Mouse (Mus musculus): Measurements from ENCODE around the gene Scfd2. TPM values are rescaled to one million over a fixed set of nuclear protein-coding genes. Genes with fewer than 3 reads are reported as not detected.
A peak's percentile ranks its signal among the peaks of the same experiment; 100 is the strongest.

Gene Scfd2
- total and polyA plus RNA-seq, 2 experiments = 8.5 to 11.5 TPM

DNA sequence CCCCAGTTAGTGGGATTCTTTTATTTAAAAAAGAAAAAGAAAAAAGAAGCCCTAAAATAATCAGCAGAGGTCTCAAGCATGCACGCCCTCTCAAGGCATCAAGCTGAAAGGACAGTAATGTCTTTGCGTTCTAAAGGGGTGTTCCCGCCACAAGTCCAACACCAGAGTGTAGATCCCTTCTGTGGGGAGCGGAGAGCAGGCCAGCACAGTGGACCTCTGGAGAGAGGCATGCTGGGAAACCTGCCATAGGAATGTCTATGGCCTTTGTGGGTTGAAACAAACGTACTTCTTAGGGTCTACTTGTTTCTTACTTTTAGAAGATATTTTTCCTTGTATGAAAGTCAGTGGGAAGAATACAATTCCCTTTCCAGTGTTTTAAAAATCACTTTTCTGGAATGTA lies 52.4 kb downstream of the Scfd2 start:
- no peak overlapping the region for H3K4me3 ChIP-seq (ENCODE audit: insufficient read depth, low read depth, low read length)
- H3K27me3 ChIP-seq (ENCODE audit: control insufficient read depth, insufficient read depth, low read length) = no peaks in the 10 kb centered on the region
- no peaks in the 10 kb centered on the region for H3K79me2 ChIP-seq (ENCODE audit: control insufficient read depth, insufficient read depth, low read length)
- no peaks in the 10 kb centered on the region for H3K4me1 ChIP-seq (ENCODE audit: control insufficient read depth, insufficient read depth, low read length)
- no peak overlapping the region for H3K9ac ChIP-seq (ENCODE audit: low read depth, low read length)
- TF ChIP-seq CTCF (IDR thresholded peaks at IDR 0.05; ENCODE audit: low read depth, low read length) (no peak), POLR2A (IDR thresholded peaks at IDR 0.05; ENCODE audit: extremely low read depth, insufficient read depth, low read length) (no peak)
- H3K27ac ChIP-seq (replicated peaks; ENCODE audit: insufficient read depth, low read depth, low read length) = no peak overlapping the region
- H3K36me3 ChIP-seq (ENCODE audit: control insufficient read depth, insufficient read depth, low read length) = no peaks in the 10 kb centered on the region
- no peak for DNase-seq (ENCODE audit: extremely low read depth, low read depth, low spot score)
- 91% methylated on average over 5 of the region's 5 CpGs for WGBS

DNA sequence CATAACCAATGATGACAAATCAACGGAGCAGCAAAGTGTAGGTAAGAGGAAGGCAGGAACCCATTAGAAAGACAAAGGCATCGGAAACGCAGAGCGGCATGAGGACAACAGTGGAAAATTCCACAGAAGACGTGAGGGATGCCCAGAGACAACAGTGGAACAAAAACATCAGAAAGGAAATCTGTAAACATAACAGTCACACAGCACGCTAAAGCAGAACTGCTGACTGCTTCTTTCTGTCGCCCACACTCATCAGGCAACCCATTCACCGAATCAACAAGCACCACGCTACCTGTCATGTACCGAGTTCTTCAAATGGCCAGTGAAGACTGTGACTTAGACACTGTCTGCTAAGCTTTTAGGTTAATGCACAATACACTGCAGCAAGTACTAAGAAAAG lies 55.0 kb downstream of the Scfd2 start:
- Histone ChIP-seq H3K79me2 (ENCODE audit: control insufficient read depth, insufficient read depth, low read length) (no peaks in the 10 kb centered on the region), H3K9ac (ENCODE audit: low read depth, low read length) (no peak overlapping the region), H3K36me3 (ENCODE audit: control insufficient read depth, insufficient read depth, low read length) (no peaks in the 10 kb centered on the region), H3K4me1 (ENCODE audit: control insufficient read depth, insufficient read depth, low read length) (no peaks in the 10 kb centered on the region), H3K27ac (replicated peaks; ENCODE audit: insufficient read depth, low read depth, low read length) (no peak overlapping the region), H3K27me3 (ENCODE audit: control insufficient read depth, insufficient read depth, low read length) (no peaks in the 10 kb centered on the region), H3K4me3 (ENCODE audit: insufficient read depth, low read depth, low read length) (no peak overlapping the region)
- 93% methylated on average over 10 of the region's 10 CpGs for WGBS
- TF ChIP-seq CTCF (IDR thresholded peaks at IDR 0.05; ENCODE audit: low read depth, low read length) (no peak), POLR2A (IDR thresholded peaks at IDR 0.05; ENCODE audit: extremely low read depth, insufficient read depth, low read length) (no peak)
- DNase-seq (ENCODE audit: extremely low read depth, low read depth, low spot score) = no peak

DNA sequence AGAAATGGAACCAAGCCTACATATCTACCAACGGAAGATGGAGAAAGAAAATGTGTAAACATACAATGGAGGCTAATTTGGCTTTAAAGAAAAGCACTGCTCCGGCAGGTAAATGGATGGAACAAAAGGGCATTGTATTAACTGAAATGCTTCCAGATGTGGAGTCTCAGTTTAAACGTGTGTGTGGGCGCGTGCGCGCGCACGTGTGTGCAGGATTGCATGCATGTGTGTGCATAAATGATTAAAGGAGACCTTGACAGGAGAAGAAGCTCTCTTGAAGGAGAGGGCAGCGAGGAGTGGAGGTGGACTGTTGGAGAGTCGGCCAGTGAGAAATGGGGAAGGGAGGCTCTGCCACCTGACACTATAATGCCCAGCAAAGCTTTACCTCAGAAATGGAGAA lies 58.4 kb downstream of the Scfd2 start:
- Histone ChIP-seq H3K27ac (replicated peaks; ENCODE audit: insufficient read depth, low read depth, low read length) (no peak overlapping the region), H3K79me2 (ENCODE audit: control insufficient read depth, insufficient read depth, low read length) (no peaks in the 10 kb centered on the region), H3K4me1 (ENCODE audit: control insufficient read depth, insufficient read depth, low read length) (no peaks in the 10 kb centered on the region), H3K9ac (ENCODE audit: low read depth, low read length) (no peak overlapping the region), H3K4me3 (ENCODE audit: insufficient read depth, low read depth, low read length) (no peak overlapping the region), H3K36me3 (ENCODE audit: control insufficient read depth, insufficient read depth, low read length) (no peaks in the 10 kb centered on the region), H3K27me3 (ENCODE audit: control insufficient read depth, insufficient read depth, low read length) (no peaks in the 10 kb centered on the region)
- TF ChIP-seq POLR2A (IDR thresholded peaks at IDR 0.05; ENCODE audit: extremely low read depth, insufficient read depth, low read length) (no peak), CTCF (IDR thresholded peaks at IDR 0.05; ENCODE audit: low read depth, low read length) (no peak)
- no peak for DNase-seq (ENCODE audit: extremely low read depth, low read depth, low spot score)
- 97% methylated on average over 11 of the region's 11 CpGs for WGBS

DNA sequence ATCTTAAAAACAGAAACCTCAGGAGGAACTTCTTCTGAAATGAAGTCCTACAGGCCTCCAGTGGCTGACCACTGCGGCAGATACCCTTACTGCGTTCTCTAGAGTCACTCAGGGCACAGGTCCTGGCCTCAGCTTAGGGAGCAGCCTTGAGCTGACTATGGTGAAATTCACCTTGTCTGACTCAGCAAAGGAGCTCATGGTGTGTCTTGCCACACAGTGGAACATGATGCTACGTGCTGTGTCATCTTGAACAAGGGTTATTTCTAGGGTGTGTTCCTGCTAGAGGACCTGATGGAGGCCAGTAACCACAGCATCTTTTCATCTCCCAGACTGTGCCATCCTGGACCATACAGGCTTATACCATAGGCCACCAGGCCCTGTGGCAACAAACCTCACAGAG lies 60.7 kb downstream of the Scfd2 start:
- Histone ChIP-seq H3K4me3 (ENCODE audit: insufficient read depth, low read depth, low read length) (no peak overlapping the region), H3K27ac (replicated peaks; ENCODE audit: insufficient read depth, low read depth, low read length) (no peak overlapping the region), H3K4me1 (ENCODE audit: control insufficient read depth, insufficient read depth, low read length) (no peaks in the 10 kb centered on the region), H3K36me3 (ENCODE audit: control insufficient read depth, insufficient read depth, low read length) (no peaks in the 10 kb centered on the region), H3K9ac (ENCODE audit: low read depth, low read length) (no peak overlapping the region), H3K79me2 (ENCODE audit: control insufficient read depth, insufficient read depth, low read length) (no peaks in the 10 kb centered on the region), H3K27me3 (ENCODE audit: control insufficient read depth, insufficient read depth, low read length) (no peaks in the 10 kb centered on the region)
- no peak for TF ChIP-seq CTCF (IDR thresholded peaks at IDR 0.05; ENCODE audit: low read depth, low read length)
- TF ChIP-seq POLR2A (IDR thresholded peaks at IDR 0.05; ENCODE audit: extremely low read depth, insufficient read depth, low read length) = no peak
- DNase-seq (ENCODE audit: extremely low read depth, low read depth, low spot score) = peak; percentile 2
- 92% methylated on average over 3 of the region's 3 CpGs for WGBS

DNA sequence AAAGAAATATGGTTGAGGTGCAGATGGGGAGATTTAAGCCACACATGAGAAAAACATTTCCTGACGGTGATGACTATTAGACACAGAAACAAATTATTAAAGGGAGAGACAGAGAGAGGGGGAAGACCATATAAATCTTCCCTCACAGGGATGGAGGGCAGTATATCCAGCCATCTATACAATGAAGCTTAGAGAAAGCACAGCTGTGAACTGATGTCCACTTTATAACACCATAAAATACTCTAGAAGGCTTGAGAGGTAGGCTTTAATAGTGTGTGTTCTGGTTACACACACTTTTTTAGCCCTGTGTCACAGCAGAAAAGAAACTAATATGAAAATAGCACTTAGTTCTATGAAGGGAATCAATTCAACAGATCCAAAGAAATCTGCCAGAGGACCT lies 61.9 kb downstream of the Scfd2 start:
- WGBS = 94% methylated on average over 1 of the region's 1 CpGs
- no peak overlapping the region for H3K9ac ChIP-seq (ENCODE audit: low read depth, low read length)

DNA sequence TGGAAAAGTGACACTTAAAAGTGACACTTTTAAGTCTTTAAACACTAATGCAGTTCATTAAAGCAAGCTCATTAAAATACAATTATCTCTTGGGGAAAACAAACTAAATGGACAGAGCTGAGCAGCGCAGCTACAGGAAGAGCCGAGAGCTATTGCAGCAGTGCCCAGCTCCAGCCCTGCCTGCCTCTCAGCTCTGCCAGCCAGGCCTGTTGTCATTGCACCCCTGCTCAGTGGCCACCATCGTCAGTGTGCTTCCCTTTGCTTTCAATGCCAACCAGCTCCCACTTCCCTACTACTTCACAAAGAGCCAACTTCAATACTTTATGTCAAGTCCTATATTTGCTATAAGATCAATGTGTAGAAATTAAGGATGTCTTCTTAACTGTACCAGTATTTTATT lies 63.8 kb downstream of the Scfd2 start:
- 91% methylated on average over 3 of the region's 3 CpGs for WGBS

More for the DNA sequence above, 61.9 kb downstream of the Scfd2 start:
- Histone ChIP-seq H3K27ac (replicated peaks; ENCODE audit: insufficient read depth, low read depth, low read length) (no peak overlapping the region), H3K36me3 (ENCODE audit: control insufficient read depth, insufficient read depth, low read length) (no peaks in the 10 kb centered on the region), H3K27me3 (ENCODE audit: control insufficient read depth, insufficient read depth, low read length) (no peaks in the 10 kb centered on the region), H3K4me1 (ENCODE audit: control insufficient read depth, insufficient read depth, low read length) (no peaks in the 10 kb centered on the region), H3K4me3 (ENCODE audit: insufficient read depth, low read depth, low read length) (no peak overlapping the region), H3K79me2 (ENCODE audit: control insufficient read depth, insufficient read depth, low read length) (no peaks in the 10 kb centered on the region)
- DNase-seq (ENCODE audit: extremely low read depth, low read depth, low spot score) = no peak
- TF ChIP-seq POLR2A (IDR thresholded peaks at IDR 0.05; ENCODE audit: extremely low read depth, insufficient read depth, low read length) = no peak
- TF ChIP-seq CTCF (IDR thresholded peaks at IDR 0.05; ENCODE audit: low read depth, low read length) = no peak

More for the DNA sequence above, 63.8 kb downstream of the Scfd2 start:
- no peak overlapping the region for H3K27ac ChIP-seq (replicated peaks; ENCODE audit: insufficient read depth, low read depth, low read length)
- no peak overlapping the region for H3K4me3 ChIP-seq (ENCODE audit: insufficient read depth, low read depth, low read length)
- no peaks in the 10 kb centered on the region for H3K36me3 ChIP-seq (ENCODE audit: control insufficient read depth, insufficient read depth, low read length)
- TF ChIP-seq CTCF (IDR thresholded peaks at IDR 0.05; ENCODE audit: low read depth, low read length) (no peak), POLR2A (IDR thresholded peaks at IDR 0.05; ENCODE audit: extremely low read depth, insufficient read depth, low read length) (no peak)
- no peak for DNase-seq (ENCODE audit: extremely low read depth, low read depth, low spot score)
- H3K79me2 ChIP-seq (ENCODE audit: control insufficient read depth, insufficient read depth, low read length) = no peaks in the 10 kb centered on the region
- no peaks in the 10 kb centered on the region for H3K4me1 ChIP-seq (ENCODE audit: control insufficient read depth, insufficient read depth, low read length)
- H3K9ac ChIP-seq (ENCODE audit: low read depth, low read length) = no peak overlapping the region
- no peaks in the 10 kb centered on the region for H3K27me3 ChIP-seq (ENCODE audit: control insufficient read depth, insufficient read depth, low read length)

Data from liver, adult 2 months (tissue).